Mouse (Mus musculus): ENCODE measurements around the gene Adgrb2. TPM values are rescaled to one million over a fixed set of nuclear protein-coding genes. Genes with fewer than 3 reads are reported as not detected.

Adgrb2 gene
- total RNA-seq, 2 experiments from 2014 or later, result 0.48 to 0.59 TPM

GRCm38 (mm10) chr4:130047331-130048202 lies 62.9 kb downstream of the Adgrb2 start, which contains the start of gene Col16a1:
TSS of gene Col16a1 (plus strand) at chr4:130047840.
- peak within 1 kb of the TSS; percentile 86 for H3K27ac ChIP-seq
- TF ChIP-seq CTCF (IDR thresholded peaks at IDR 0.05), result no peak
- H3K4me3 ChIP-seq, result peak within 1 kb of the TSS; percentile 74
- peak; percentile 98 for DNase-seq
- intact Hi-C loops (cut with DNase I), result no loop called here

- DNase-seq, result no peak
- intact Hi-C loops (cut with DNase I), result no loop called here
- H3K27ac ChIP-seq, result peak overlapping the region; percentile 86
- peak overlapping the region; percentile 74 for H3K4me3 ChIP-seq
- TF ChIP-seq CTCF (IDR thresholded peaks at IDR 0.05), result no peak
Observed at GRCm38 (mm10) chr4:130048203-130048479, 63.5 kb downstream of the Adgrb2 start.

GRCm38 (mm10) chr4:130050056-130050824 lies 65.6 kb downstream of the Adgrb2 start:
- TF ChIP-seq CTCF (IDR thresholded peaks at IDR 0.05), result no peak
- intact Hi-C loops (cut with DNase I), result no loop called here
- no peak overlapping the region for H3K4me3 ChIP-seq
- peak overlapping the region; percentile 41 for H3K27ac ChIP-seq
- DNase-seq, result peak; percentile 84

- H3K4me3 ChIP-seq, result no peak overlapping the region
- DNase-seq, result no peak
- intact Hi-C loops (cut with DNase I), result no loop called here
- no peak overlapping the region for H3K27ac ChIP-seq
- peak; percentile 16; the same call in 1 of the 2 replicates for TF ChIP-seq CTCF (IDR thresholded peaks at IDR 0.05)
Observed at GRCm38 (mm10) chr4:130052283-130052682, 67.6 kb downstream of the Adgrb2 start.

- H3K4me3 ChIP-seq, result no peak overlapping the region
- no peak for TF ChIP-seq CTCF (IDR thresholded peaks at IDR 0.05)
- no peak overlapping the region for H3K27ac ChIP-seq
- DNase-seq, result no peak
- intact Hi-C loops (cut with DNase I), result no loop called here
Observed at GRCm38 (mm10) chr4:130053111-130053510, 68.4 kb downstream of the Adgrb2 start.

- Histone ChIP-seq H3K27ac (no peak overlapping the region), H3K4me3 (no peak overlapping the region)
- no peak for DNase-seq
- intact Hi-C loops (cut with DNase I), result no loop called here
- no peak for TF ChIP-seq CTCF (IDR thresholded peaks at IDR 0.05)
Observed at GRCm38 (mm10) chr4:130054727-130055126, 70.1 kb downstream of the Adgrb2 start.

- Histone ChIP-seq H3K27ac (no peak overlapping the region), H3K4me3 (no peak overlapping the region)
- intact Hi-C loops (cut with DNase I), result no loop called here
- no peak for TF ChIP-seq CTCF (IDR thresholded peaks at IDR 0.05)
- DNase-seq, result no peak
Observed at GRCm38 (mm10) chr4:130055160-130056010, 70.7 kb downstream of the Adgrb2 start.

GRCm38 (mm10) chr4:130056011-130056322 lies 71.3 kb downstream of the Adgrb2 start:
- TF ChIP-seq CTCF (IDR thresholded peaks at IDR 0.05), result no peak
- DNase-seq, result no peak
- Histone ChIP-seq H3K27ac (no peak overlapping the region), H3K4me3 (no peak overlapping the region)
- intact Hi-C loops (cut with DNase I), result no loop called here

GRCm38 (mm10) chr4:130056471-130056870 lies 71.8 kb downstream of the Adgrb2 start:
- no peak for DNase-seq
- intact Hi-C loops (cut with DNase I), result no loop called here
- no peak overlapping the region for H3K4me3 ChIP-seq
- TF ChIP-seq CTCF (IDR thresholded peaks at IDR 0.05), result no peak
- no peak overlapping the region for H3K27ac ChIP-seq

- H3K27ac ChIP-seq, result no peak overlapping the region
- intact Hi-C loops (cut with DNase I), result no loop called here
- H3K4me3 ChIP-seq, result no peak overlapping the region
- DNase-seq, result no peak
- no peak for TF ChIP-seq CTCF (IDR thresholded peaks at IDR 0.05)
Observed at GRCm38 (mm10) chr4:130060937-130061336, 76.3 kb downstream of the Adgrb2 start.

GRCm38 (mm10) chr4:130063191-130063590 lies 78.5 kb downstream of the Adgrb2 start:
- no peak overlapping the region for H3K4me3 ChIP-seq

GRCm38 (mm10) chr4:130066816-130067215 lies 82.1 kb downstream of the Adgrb2 start:
- Histone ChIP-seq H3K27ac (no peak overlapping the region), H3K4me3 (no peak overlapping the region)
- intact Hi-C loops (cut with DNase I), result no loop called here
- TF ChIP-seq CTCF (IDR thresholded peaks at IDR 0.05), result peak; percentile 68
- peak; percentile 45 for DNase-seq

More at GRCm38 (mm10) chr4:130063191-130063590, 78.5 kb downstream of the Adgrb2 start:
- no peak overlapping the region for H3K27ac ChIP-seq
- intact Hi-C loops (cut with DNase I), result no loop called here
- DNase-seq, result no peak
- no peak for TF ChIP-seq CTCF (IDR thresholded peaks at IDR 0.05)

Measured in gastrocnemius, adult 2 months (tissue).